Mouse (Mus musculus) hindbrain, embryonic 12.5 days (tissue): ENCODE results near the gene Rap1gap. TPM values are rescaled to one million over a fixed set of nuclear protein-coding genes. Genes with fewer than 3 reads are reported as not detected.

Source experiments
- ATAC-seq: fragments of 200-750 bp; cut with Nextera tagmentation; 2 replicates; pipeline ENCODE4 v1.8.0; 2017; ENCODE audit warnings: moderate TSS enrichment; ENCODE audit not compliant: low FRiP score
- H3K27ac ChIP-seq: fragments of 300-500 bp; sonication (generic); 2 replicates; pipeline ENCODE4 v1.5.1; 2016; ENCODE audit warnings: mild to moderate bottlenecking
- H3K27me3 ChIP-seq: fragments of 300-500 bp; sonication (generic); 2 replicates; pipeline ENCODE4 v1.6.1; 2016; ENCODE audit warnings: mild to moderate bottlenecking
- H3K36me3 ChIP-seq: fragments of 300-500 bp; sonication (generic); 2 replicates; pipeline ENCODE4 v1.6.1; 2016; ENCODE audit warnings: mild to moderate bottlenecking
- H3K4me1 ChIP-seq: fragments of 300-500 bp; sonication (generic); 2 replicates; pipeline ENCODE4 v1.6.1; 2016
- H3K4me2 ChIP-seq: fragments of 300-500 bp; sonication (generic); replicated peaks from 2 replicates; pipeline ENCODE4 v1.6.1; 2016; ENCODE audit warnings: mild to moderate bottlenecking
- H3K4me3 ChIP-seq: fragments of 300-500 bp; sonication (generic); 2 replicates; pipeline ENCODE4 v1.5.1; 2016; ENCODE audit warnings: mild to moderate bottlenecking
- H3K9ac ChIP-seq: fragments of 300-500 bp; sonication (generic); 2 replicates; pipeline ENCODE4 v1.6.1; 2016; ENCODE audit warnings: mild to moderate bottlenecking, moderate library complexity
- H3K9me3 ChIP-seq: fragments of 300-500 bp; sonication (generic); replicated peaks from 2 replicates; pipeline ENCODE4 v1.6.1; 2016; ENCODE audit warnings: mild to moderate bottlenecking
- WGBS: fragments of 180-500 bp; shearing (Covaris S2); methylation state at CpG from one replicate; pipeline ENCODE4 v1.1.7; 2016; 5-methylcytosine and 5-hydroxymethylcytosine counted together
- polyA plus RNA-seq: library from polyadenylated mRNA; unstranded; fragments of >200 nt; fragmentation: Nextera tagmentation; extraction: Ambion mirVana; gene quantifications from 2 replicates; pipeline ENCODE4 v1.2.1, GENCODE M21; 2016

Rap1gap gene
- polyA plus RNA-seq, 1 experiment from 2014 or later, result 19.8 TPM

GRCm38 (mm10) chr4:137647648-137648047 lies 16.9 kb upstream of the Rap1gap start:
- 75% methylated on average over 6 of the region's 6 CpGs for WGBS
- Histone ChIP-seq H3K27ac (no peak overlapping the region), H3K9ac (no peak overlapping the region), H3K9me3 (no peaks in the 10 kb centered on the region), H3K4me1 (no peaks in the 10 kb centered on the region), H3K36me3 (peaks cover 80% of the 10 kb centered on the region), H3K4me2 (no peak overlapping the region), H3K27me3 (no peaks in the 10 kb centered on the region), H3K4me3 (no peak overlapping the region)
- ATAC-seq, result no peak

DNA sequence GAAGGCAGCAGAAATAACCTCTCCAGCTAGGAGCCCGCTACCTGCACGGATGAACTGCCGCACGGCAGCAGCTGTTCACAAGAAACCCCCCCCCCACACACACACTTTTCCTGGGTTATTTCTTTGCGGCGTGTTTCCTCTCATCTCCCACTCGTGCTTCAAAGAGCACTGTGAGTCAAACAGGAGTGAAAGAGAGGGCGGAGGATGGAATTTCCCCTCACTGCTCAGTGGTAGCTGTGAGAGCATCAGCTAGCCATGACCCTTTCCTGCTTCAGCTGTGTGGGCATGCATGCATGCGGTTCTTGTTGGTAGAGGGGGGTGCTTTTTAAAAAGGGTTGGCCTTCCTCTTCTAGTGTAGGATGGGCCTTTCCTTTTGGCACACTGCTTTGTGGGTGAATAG lies 16.3 kb upstream of the Rap1gap start:
- H3K27me3 ChIP-seq, result no peaks in the 10 kb centered on the region
- no peaks in the 10 kb centered on the region for H3K4me1 ChIP-seq
- 84% methylated on average over 9 of the region's 9 CpGs for WGBS
- no peak overlapping the region for H3K4me2 ChIP-seq
- no peak overlapping the region for H3K27ac ChIP-seq
- no peak overlapping the region for H3K9ac ChIP-seq
- no peak for ATAC-seq
- H3K9me3 ChIP-seq, result no peaks in the 10 kb centered on the region
- no peak overlapping the region for H3K4me3 ChIP-seq
- H3K36me3 ChIP-seq, result peaks cover 86% of the 10 kb centered on the region

DNA sequence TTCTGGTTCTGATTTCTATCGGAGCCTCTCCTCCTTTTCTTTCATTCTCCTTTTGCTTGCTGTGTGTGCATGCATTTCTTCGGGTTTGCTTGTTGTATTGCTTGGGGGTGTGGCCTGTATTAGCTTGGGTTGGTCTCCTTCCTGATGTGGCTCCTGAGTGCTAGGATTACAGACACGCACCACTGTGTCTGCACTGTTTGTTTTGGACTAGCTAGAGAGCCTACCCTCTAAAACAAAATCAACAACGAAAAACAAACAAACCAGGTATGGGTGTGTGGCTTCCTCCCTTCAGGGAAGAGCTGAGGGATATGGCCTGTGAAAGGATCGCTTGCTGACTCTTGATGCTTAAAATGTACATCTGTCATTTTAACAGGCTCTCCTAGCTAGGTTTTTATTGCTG lies 13.6 kb upstream of the Rap1gap start:
- no peak overlapping the region for H3K4me2 ChIP-seq
- 89% methylated on average over 5 of the region's 5 CpGs for WGBS
- H3K4me3 ChIP-seq, result no peak overlapping the region
- H3K27me3 ChIP-seq, result no peaks in the 10 kb centered on the region
- ATAC-seq, result no peak
- no peaks in the 10 kb centered on the region for H3K9me3 ChIP-seq
- H3K4me1 ChIP-seq, result no peaks in the 10 kb centered on the region
- H3K36me3 ChIP-seq, result peaks cover 89% of the 10 kb centered on the region
- no peak overlapping the region for H3K27ac ChIP-seq
- no peak overlapping the region for H3K9ac ChIP-seq

- WGBS, result 98% methylated on average over 5 of the region's 5 CpGs
- no peak overlapping the region for H3K9ac ChIP-seq
- no peaks in the 10 kb centered on the region for H3K27me3 ChIP-seq
- ATAC-seq, result no peak
- H3K4me2 ChIP-seq, result no peak overlapping the region
- peaks cover 95% of the 10 kb centered on the region for H3K36me3 ChIP-seq
- H3K4me1 ChIP-seq, result no peaks in the 10 kb centered on the region
- no peak overlapping the region for H3K4me3 ChIP-seq
- H3K27ac ChIP-seq, result no peak overlapping the region
- H3K9me3 ChIP-seq, result no peaks in the 10 kb centered on the region
Observed at GRCm38 (mm10) chr4:137652835-137653346, 11.6 kb upstream of the Rap1gap start.

GRCm38 (mm10) chr4:137655241-137656031 lies 9.1 kb upstream of the Rap1gap start:
- Histone ChIP-seq H3K4me3 (no peak overlapping the region), H3K36me3 (peaks cover 76% of the 10 kb centered on the region), H3K4me2 (no peak overlapping the region), H3K9ac (no peak overlapping the region), H3K9me3 (no peaks in the 10 kb centered on the region), H3K27me3 (no peaks in the 10 kb centered on the region), H3K27ac (no peak overlapping the region), H3K4me1 (peaks cover 4% of the 10 kb centered on the region; the same call in 1 of the 2 replicates)
- ATAC-seq, result no peak
- WGBS, result 75% methylated on average over 18 of the region's 18 CpGs

GRCm38 (mm10) chr4:137657674-137658073 lies 6.9 kb upstream of the Rap1gap start:
- Histone ChIP-seq H3K27ac (no peak overlapping the region), H3K9ac (no peak overlapping the region), H3K4me2 (no peak overlapping the region), H3K27me3 (no peaks in the 10 kb centered on the region), H3K36me3 (peaks cover 54% of the 10 kb centered on the region), H3K9me3 (no peaks in the 10 kb centered on the region), H3K4me3 (no peak overlapping the region), H3K4me1 (peaks cover 18% of the 10 kb centered on the region)
- ATAC-seq, result no peak
- WGBS, result 90% methylated on average over 8 of the region's 8 CpGs

DNA sequence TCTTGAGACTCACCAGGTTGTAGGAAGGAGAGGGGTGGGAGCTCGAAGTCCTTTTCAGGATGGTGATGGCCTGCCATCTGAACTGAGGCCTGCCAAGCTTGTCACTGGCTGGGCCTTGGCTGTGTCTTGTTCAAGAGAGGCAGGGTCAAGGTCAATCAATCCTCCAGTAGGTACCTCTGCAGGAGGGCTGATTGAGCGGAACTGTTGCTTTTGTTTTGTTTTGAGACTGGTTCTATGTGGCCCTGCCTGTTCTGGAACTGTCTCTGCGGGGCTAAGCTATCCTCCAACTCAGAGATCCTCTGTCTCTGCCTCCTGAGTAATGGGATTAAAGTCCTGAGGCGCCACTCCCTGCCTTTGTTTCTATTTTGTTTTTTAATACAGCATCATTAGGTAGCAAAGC lies 5.0 kb upstream of the Rap1gap start:
- Histone ChIP-seq H3K4me3 (no peak overlapping the region), H3K36me3 (peaks cover 38% of the 10 kb centered on the region), H3K27ac (no peak overlapping the region), H3K4me2 (no peak overlapping the region), H3K4me1 (peaks cover 25% of the 10 kb centered on the region), H3K9ac (no peak overlapping the region), H3K27me3 (peaks cover 13% of the 10 kb centered on the region), H3K9me3 (no peaks in the 10 kb centered on the region)
- 70% methylated on average over 4 of the region's 4 CpGs for WGBS
- no peak for ATAC-seq

DNA sequence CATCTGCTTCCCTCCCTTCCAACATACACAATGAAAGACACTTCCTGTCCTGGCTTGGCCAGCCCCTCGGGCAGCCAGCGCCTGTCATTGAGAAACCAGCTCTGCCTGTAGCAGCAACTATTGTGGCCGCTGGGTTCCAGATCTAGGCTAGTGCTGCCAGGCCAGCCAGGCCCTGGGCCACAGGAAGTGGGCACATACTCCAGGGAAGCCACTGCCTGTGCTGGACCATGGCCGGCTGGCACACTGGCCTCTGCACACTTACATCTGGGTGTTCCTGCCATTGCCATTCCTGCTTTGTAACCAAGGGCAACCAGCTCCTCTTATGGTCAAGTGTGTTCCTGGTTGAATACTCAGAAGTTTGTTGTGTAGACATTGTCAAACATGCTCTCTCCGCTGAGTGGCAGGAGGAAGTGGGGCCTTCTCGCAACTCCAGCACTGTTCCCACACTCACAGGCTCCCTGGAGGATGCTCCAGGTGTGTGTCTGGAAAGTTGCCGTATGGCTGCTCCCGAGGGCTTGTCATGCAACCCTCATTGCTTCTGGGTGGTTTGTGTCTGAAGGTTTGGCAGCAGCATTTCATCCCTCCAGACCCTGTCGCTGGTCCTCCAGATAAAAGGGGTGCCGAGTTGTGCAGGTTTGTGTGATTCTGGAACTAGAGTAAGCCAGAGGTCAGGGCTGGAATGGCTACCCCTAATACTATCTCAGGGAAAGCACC lies 4.0 kb upstream of the Rap1gap start:
- Histone ChIP-seq H3K36me3 (peaks cover 28% of the 10 kb centered on the region), H3K27me3 (peaks cover 23% of the 10 kb centered on the region), H3K9me3 (no peaks in the 10 kb centered on the region), H3K4me1 (peaks cover 32% of the 10 kb centered on the region), H3K4me3 (no peak overlapping the region), H3K27ac (peak overlapping the region; percentile 48; the same call in 1 of the 2 replicates), H3K4me2 (no peak overlapping the region), H3K9ac (no peak overlapping the region)
- ATAC-seq, result no peak
- 67% methylated on average over 10 of the region's 10 CpGs for WGBS

GRCm38 (mm10) chr4:137661078-137661450 lies 3.5 kb upstream of the Rap1gap start:
- Histone ChIP-seq H3K4me2 (no peak overlapping the region), H3K27ac (0 out of 2 replicates have a peak overlapping the region, but pooled peaks have one; percentile 19), H3K4me3 (no peak overlapping the region), H3K9me3 (no peaks in the 10 kb centered on the region), H3K36me3 (peaks cover 22% of the 10 kb centered on the region), H3K9ac (no peak overlapping the region), H3K27me3 (peaks cover 28% of the 10 kb centered on the region), H3K4me1 (peaks cover 35% of the 10 kb centered on the region)
- ATAC-seq, result no peak
- WGBS, result 57% methylated on average over 2 of the region's 2 CpGs

DNA sequence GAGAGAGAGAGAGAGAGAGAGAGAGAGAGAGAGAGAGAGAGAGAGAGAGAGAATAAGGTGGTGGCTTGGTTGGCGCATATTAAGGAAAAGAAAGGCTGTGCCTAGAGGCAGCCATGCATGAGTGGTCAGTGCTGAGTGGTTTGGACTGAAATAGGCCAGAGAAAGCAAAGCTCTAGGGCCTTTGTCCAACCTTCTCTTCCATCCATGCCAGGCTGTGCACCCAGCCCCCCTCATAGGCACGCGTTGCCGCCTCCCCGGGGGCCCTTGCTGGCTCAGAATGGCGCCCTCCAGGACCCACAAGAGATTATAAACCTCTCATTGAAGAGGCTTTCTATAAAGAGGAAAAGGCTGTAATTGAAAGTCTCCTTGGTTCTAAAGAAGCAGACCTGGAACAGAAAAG lies 3.0 kb upstream of the Rap1gap start:
- no peaks in the 10 kb centered on the region for H3K9me3 ChIP-seq
- H3K4me3 ChIP-seq, result no peak overlapping the region
- no peak for ATAC-seq
- H3K4me1 ChIP-seq, result peaks cover 37% of the 10 kb centered on the region
- H3K9ac ChIP-seq, result no peak overlapping the region
- H3K27ac ChIP-seq, result peak overlapping the region; percentile 70
- no peak overlapping the region for H3K4me2 ChIP-seq
- H3K27me3 ChIP-seq, result peaks cover 29% of the 10 kb centered on the region
- 64% methylated on average over 5 of the region's 6 CpGs for WGBS
- peaks cover 18% of the 10 kb centered on the region for H3K36me3 ChIP-seq

DNA sequence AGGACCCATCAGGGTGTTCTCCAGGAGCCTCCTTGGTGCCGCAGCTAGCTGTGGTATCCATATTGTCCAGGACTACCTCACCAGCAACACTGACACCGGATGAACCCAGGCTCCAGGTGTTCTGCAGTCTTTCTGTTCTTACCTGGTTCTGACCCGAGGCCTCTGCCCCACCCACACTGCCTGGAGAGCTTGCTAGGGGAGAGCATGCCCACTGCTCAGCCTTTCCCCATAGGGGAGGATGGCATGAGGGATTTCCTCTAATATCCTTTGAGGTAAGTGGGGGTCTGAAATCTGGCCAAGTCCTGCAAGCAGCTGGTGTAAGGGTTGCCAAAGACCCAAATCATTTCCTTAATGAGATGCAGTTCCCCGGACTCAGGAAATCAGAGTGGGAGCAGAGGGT lies 1.0 kb upstream of the Rap1gap start:
- H3K36me3 ChIP-seq, result no peaks in the 10 kb centered on the region
- H3K9ac ChIP-seq, result no peak overlapping the region
- no peaks in the 10 kb centered on the region for H3K9me3 ChIP-seq
- H3K4me2 ChIP-seq, result no peak overlapping the region
- WGBS, result 87% methylated on average over 4 of the region's 4 CpGs
- no peak for ATAC-seq
- no peak overlapping the region for H3K4me3 ChIP-seq
- H3K27ac ChIP-seq, result no peak overlapping the region
- peaks cover 40% of the 10 kb centered on the region for H3K27me3 ChIP-seq
- peaks cover 51% of the 10 kb centered on the region for H3K4me1 ChIP-seq

- H3K9ac ChIP-seq, result peak overlapping the region; percentile 79
- ATAC-seq, result peak; percentile 39
- H3K4me3 ChIP-seq, result peak overlapping the region; percentile 60
- no peaks in the 10 kb centered on the region for H3K9me3 ChIP-seq
- 0 out of 2 replicates have a peak overlapping the region, but pooled peaks have one; percentile 12 for H3K27ac ChIP-seq
- peaks cover 50% of the 10 kb centered on the region for H3K4me1 ChIP-seq
- no peaks in the 10 kb centered on the region for H3K36me3 ChIP-seq
- H3K4me2 ChIP-seq, result peak overlapping the region; percentile 95
- WGBS, result 16% methylated on average over 15 of the region's 15 CpGs
- H3K27me3 ChIP-seq, result peaks cover 40% of the 10 kb centered on the region
Observed at GRCm38 (mm10) chr4:137664980-137665675, 602 bp downstream of the Rap1gap start.
